Comparison of ENCODE assay signal across 7 mouse cellular contexts in genomic region chr1:86442832-86443231, GRCm38 (mm10). TPM values are rescaled to one million over a fixed set of nuclear protein-coding genes. Genes with fewer than 3 reads are reported as not detected.
DNase-seq lines count a peak whose midpoint lies in the region; ATAC-seq and TF ChIP-seq lines count a peak whose summit lies in the region.

No protein-coding gene starts in this region.

- no peaks in the 10 kb centered on the region for H3K9me3 ChIP-seq in erythroblast, embryonic 14.5 days (ENCODE audit: control insufficient read depth, low read length)
- H3K9me3 ChIP-seq in limb, embryonic 13.5 days: no peaks in the 10 kb centered on the region

- peak overlapping the region; percentile 74 for H3K4me3 ChIP-seq in erythroblast, embryonic 14.5 days (replicated peaks)
- peak overlapping the region; percentile 52 for H3K4me3 ChIP-seq in limb, embryonic 13.5 days
- H3K4me3 ChIP-seq in small intestine, adult 2 months (ENCODE audit: low read depth, low read length): peak overlapping the region; percentile 62

- ATAC-seq in limb, embryonic 13.5 days (ENCODE audit: low FRiP score, low read depth): no peak

- peak overlapping the region; percentile 94 for H3K9ac ChIP-seq in limb, embryonic 13.5 days

- peak; percentile 47 to 58 for DNase-seq in right cerebral cortex, postnatal 10 days (ENCODE audit: low spot score in 2 of 2)
- DNase-seq in right cerebral cortex, postnatal 14 days: no peak
- DNase-seq in layer of hippocampus, postnatal 14 days (ENCODE audit: low spot score in 2 of 2): no peak
- DNase-seq in right cerebral cortex, adult 2 months (ENCODE audit: low spot score in 2 of 2): no peak

- H3K27ac ChIP-seq in limb, embryonic 13.5 days: peak overlapping the region; percentile 100
- H3K27ac ChIP-seq in small intestine, adult 2 months (ENCODE audit: insufficient read depth, low read depth, low read length): peak overlapping the region; percentile 88

- TF ChIP-seq POLR2A in small intestine, adult 2 months (IDR thresholded peaks at IDR 0.05; ENCODE audit: low read depth, low read length): no peak

- peaks cover 68% of the 10 kb centered on the region for H3K4me1 ChIP-seq in erythroblast, embryonic 14.5 days (ENCODE audit: control insufficient read depth)
- H3K4me1 ChIP-seq in limb, embryonic 13.5 days: peaks cover 41% of the 10 kb centered on the region
- peaks cover 22% of the 10 kb centered on the region for H3K4me1 ChIP-seq in small intestine, adult 2 months (ENCODE audit: control insufficient read depth, insufficient read depth, insufficient read length, low read length)

- peak overlapping the region; percentile 87 for H3K4me2 ChIP-seq in limb, embryonic 13.5 days (replicated peaks)

- 4% methylated on average over 24 of the region's 24 CpGs for WGBS in limb, embryonic 13.5 days
- WGBS in small intestine, adult 2 months: 1% methylated on average over 24 of the region's 24 CpGs

- no peak for TF ChIP-seq CTCF in small intestine, adult 2 months (IDR thresholded peaks at IDR 0.05; ENCODE audit: extremely low read depth, insufficient read length, insufficient replicate concordance, low read depth, low read length)

- H3K36me3 ChIP-seq in erythroblast, embryonic 14.5 days (ENCODE audit: control insufficient read depth): no peaks in the 10 kb centered on the region
- no peaks in the 10 kb centered on the region for H3K36me3 ChIP-seq in limb, embryonic 13.5 days
- no peaks in the 10 kb centered on the region for H3K36me3 ChIP-seq in small intestine, adult 2 months (ENCODE audit: control insufficient read depth, insufficient read depth, low read length)

- H3K27me3 ChIP-seq in erythroblast, embryonic 14.5 days (ENCODE audit: control insufficient read depth): peaks cover 4% of the 10 kb centered on the region
- H3K27me3 ChIP-seq in limb, embryonic 13.5 days: no peaks in the 10 kb centered on the region
- H3K27me3 ChIP-seq in small intestine, adult 2 months (ENCODE audit: control insufficient read depth, insufficient read depth, low read length): no peaks in the 10 kb centered on the region

RNA-seq across cellular contexts. Expression of gene Tex44, which starts 16.7 kb away (rescaled TPM):
- not detected in 2 replicates for polyA plus RNA-seq in erythroblast, embryonic 14.5 days (2012)
- polyA plus RNA-seq in limb, embryonic 13.5 days (2015; fragmentation: Nextera tagmentation; extraction: Ambion mirVana): not detected in 2 replicates
- polyA plus RNA-seq in small intestine, adult 2 months (2012; rRNA removed): not detected in 2 replicates
- total RNA-seq in layer of hippocampus, postnatal 14 days (2021): not detected

RNA-seq across cellular contexts. Expression of gene Nmur1, which starts 16.8 kb away (rescaled TPM):
- not detected in 2 replicates for polyA plus RNA-seq in erythroblast, embryonic 14.5 days (2012)
- polyA plus RNA-seq in limb, embryonic 13.5 days (2015; fragmentation: Nextera tagmentation; extraction: Ambion mirVana): not detected in 2 replicates
- 5.6 and 11.1 TPM in 2 replicates for polyA plus RNA-seq in small intestine, adult 2 months (2012; rRNA removed)
- total RNA-seq in layer of hippocampus, postnatal 14 days (2021): not detected

Comparison
In these comparisons a context has a peak if more than half of its experiments do, and no peak if none do; other contexts are left out.
1. DNase-seq: peak in right cerebral cortex, postnatal 10 days (2 of 2); none in right cerebral cortex, postnatal 14 days (single experiment), layer of hippocampus, postnatal 14 days (0 of 2) and right cerebral cortex, adult 2 months (0 of 2).
2. Peak in every context shown above with its lines, with median percentiles within 50 percentile points of each other: H3K4me3 ChIP-seq.